Mouse (Mus musculus) frontal cortex, postnatal 36 days (tissue): ENCODE measurements around the gene Mul1.
A peak's percentile ranks its signal among the peaks of the same experiment; 100 is the strongest.

Experiments
- DNase-seq, 2 experiments: peaks; one replicate each; pipeline ENCODE4 v3.0.0; 2022; ENCODE audit warnings: low spot score in 2 of 2

Mul1 gene

GRCm38 (mm10) chr4:138440062-138440461, 5.6 kb downstream of the Mul1 start:
- no peak for DNase-seq

- no peak for DNase-seq
Observed at GRCm38 (mm10) chr4:138444941-138445340, 10.5 kb downstream of the Mul1 start.

- no peak for DNase-seq
Observed at GRCm38 (mm10) chr4:138446981-138447380, 12.5 kb downstream of the Mul1 start.

GRCm38 (mm10) chr4:138447387-138447786, 12.9 kb downstream of the Mul1 start:
- DNase-seq = peak; percentile 94 to 96

GRCm38 (mm10) chr4:138447827-138448602, 13.5 kb downstream of the Mul1 start:
- DNase-seq = no peak

GRCm38 (mm10) chr4:138448872-138449615, 14.6 kb downstream of the Mul1 start:
- no peak for DNase-seq

GRCm38 (mm10) chr4:138449636-138450314, 15.3 kb downstream of the Mul1 start:
- DNase-seq = no peak

GRCm38 (mm10) chr4:138452306-138453096, 18.0 kb downstream of the Mul1 start:
- DNase-seq = no peak

GRCm38 (mm10) chr4:138453097-138453752, 18.8 kb downstream of the Mul1 start:
- no peak for DNase-seq

GRCm38 (mm10) chr4:138453753-138454570, 19.5 kb downstream of the Mul1 start, which contains the start of gene Camk2n1:
Gene Camk2n1 (plus strand): TSS chr4:138454314.
- peak; percentile 81 to 87 for DNase-seq

- peak in 1 of 2 experiments; percentile 76 for DNase-seq
Observed at GRCm38 (mm10) chr4:138454571-138455140, 20.2 kb downstream of the Mul1 start.

- DNase-seq = peak in 1 of 2 experiments; percentile 36
Observed at GRCm38 (mm10) chr4:138455141-138455955, 20.9 kb downstream of the Mul1 start.

GRCm38 (mm10) chr4:138455956-138456341, 21.5 kb downstream of the Mul1 start:
- peak in 1 of 2 experiments; percentile 35 for DNase-seq

GRCm38 (mm10) chr4:138456536-138456935, 22.1 kb downstream of the Mul1 start:
- DNase-seq = peak in 1 of 2 experiments; percentile 23

GRCm38 (mm10) chr4:138457091-138457490, 22.6 kb downstream of the Mul1 start:
- no peak for DNase-seq

- no peak for DNase-seq
Observed at GRCm38 (mm10) chr4:138458171-138458570, 23.7 kb downstream of the Mul1 start.

GRCm38 (mm10) chr4:138458735-138459440, 24.4 kb downstream of the Mul1 start:
- DNase-seq = no peak

- DNase-seq = no peak
Observed at GRCm38 (mm10) chr4:138459775-138460174, 25.3 kb downstream of the Mul1 start.
